Mouse (Mus musculus): ENCODE results near the gene Pde7b.

Gene Pde7b

GRCm38 (mm10) chr10:20722651-20723520, 2.0 kb downstream of the Pde7b start:
- DNase-seq (ENCODE audit: low spot score in 2 of 2) = peak; percentile 39 to 48

DNA sequence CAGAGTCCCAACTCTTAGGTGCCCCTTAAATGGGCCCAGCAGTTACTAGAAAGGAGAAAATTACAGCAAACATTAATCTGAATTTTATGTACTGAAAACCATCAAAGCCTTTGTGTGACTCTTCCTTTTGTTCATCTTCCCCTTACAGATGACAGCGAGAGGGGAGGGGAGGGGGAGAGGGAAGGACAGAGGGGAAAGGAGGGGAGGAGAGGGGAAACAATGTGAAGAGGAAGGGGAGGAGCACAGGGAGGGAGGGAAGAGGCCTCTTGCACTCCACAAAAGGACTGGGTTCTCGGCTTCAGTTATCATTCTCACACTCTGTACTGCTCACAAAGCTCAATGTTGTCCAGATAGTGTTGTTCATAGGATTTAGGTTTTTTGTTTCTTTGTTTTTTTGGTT, 5.7 kb downstream of the Pde7b start:
- no peak for DNase-seq (ENCODE audit: low spot score in 2 of 2)

GRCm38 (mm10) chr10:20700633-20701032, 24.2 kb downstream of the Pde7b start:
- no peak for DNase-seq (ENCODE audit: low spot score in 2 of 2)

DNA sequence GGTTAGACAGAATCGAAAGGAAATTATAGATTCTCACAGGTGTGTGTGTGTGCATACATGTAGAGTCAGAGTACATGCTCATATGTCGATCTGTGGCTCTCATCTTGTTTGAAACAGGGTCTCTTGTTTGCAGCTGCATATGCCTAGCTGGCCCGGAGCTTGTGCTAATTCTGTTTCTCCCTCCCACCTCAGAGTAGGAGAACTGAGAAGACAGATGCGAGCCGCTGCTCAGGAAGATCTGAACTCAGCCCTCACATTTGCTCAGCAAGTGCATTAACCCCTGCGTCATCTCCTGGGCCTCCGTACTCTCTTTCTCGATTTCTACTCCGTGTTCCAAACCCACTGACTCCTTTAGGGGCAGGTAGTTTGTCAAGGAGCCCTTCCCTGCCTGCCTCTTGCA, 25.0 kb downstream of the Pde7b start:
- DNase-seq (ENCODE audit: low spot score in 2 of 2) = no peak

- no peak for DNase-seq (ENCODE audit: low spot score in 2 of 2)
Observed at GRCm38 (mm10) chr10:20695637-20696036, 29.2 kb downstream of the Pde7b start.

- DNase-seq (ENCODE audit: low spot score in 2 of 2) = no peak
Observed at GRCm38 (mm10) chr10:20690002-20690401, 34.9 kb downstream of the Pde7b start.

DNA sequence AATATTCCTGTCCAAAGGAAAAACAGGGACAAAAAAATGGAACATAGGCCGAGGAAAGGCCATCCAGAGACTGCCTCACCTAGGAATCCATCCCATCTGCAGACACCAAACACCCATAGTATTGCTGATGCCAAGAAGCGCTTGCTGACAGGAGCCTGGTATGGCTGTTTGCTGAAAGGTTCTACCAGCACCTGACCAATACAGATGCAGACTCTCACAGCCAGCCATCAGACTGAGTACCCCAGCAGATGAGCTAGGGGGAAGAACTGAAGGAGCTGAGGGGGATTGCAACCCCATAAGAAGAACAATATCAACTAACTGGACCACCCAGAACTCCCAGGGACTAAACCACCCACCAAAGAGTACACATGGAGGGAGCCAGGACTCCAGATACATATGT, 40.7 kb downstream of the Pde7b start:
- DNase-seq (ENCODE audit: low spot score in 2 of 2) = no peak

GRCm38 (mm10) chr10:20680986-20681385, 43.9 kb downstream of the Pde7b start:
- DNase-seq (ENCODE audit: low spot score in 2 of 2) = no peak

DNA sequence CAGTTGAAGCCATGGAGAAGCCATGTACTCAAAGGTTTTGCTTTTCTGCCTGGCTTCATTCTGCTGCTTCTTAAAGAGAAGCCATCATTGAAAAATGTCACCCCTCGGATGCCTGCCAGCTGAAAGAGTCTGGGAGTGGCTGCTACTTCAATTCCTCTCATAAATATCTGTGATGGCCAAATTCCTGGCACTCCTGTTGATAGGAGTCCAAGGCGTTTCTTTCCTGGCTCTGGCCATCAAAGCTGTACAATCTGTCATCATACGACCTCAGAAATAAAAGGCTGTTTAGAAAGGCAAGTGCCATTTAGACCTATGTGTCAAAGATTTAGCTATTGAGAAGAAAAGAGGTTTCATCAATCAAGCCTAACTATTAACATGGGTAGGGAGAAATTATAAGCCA, 49.6 kb downstream of the Pde7b start:
- DNase-seq (ENCODE audit: low spot score in 2 of 2) = no peak

DNA sequence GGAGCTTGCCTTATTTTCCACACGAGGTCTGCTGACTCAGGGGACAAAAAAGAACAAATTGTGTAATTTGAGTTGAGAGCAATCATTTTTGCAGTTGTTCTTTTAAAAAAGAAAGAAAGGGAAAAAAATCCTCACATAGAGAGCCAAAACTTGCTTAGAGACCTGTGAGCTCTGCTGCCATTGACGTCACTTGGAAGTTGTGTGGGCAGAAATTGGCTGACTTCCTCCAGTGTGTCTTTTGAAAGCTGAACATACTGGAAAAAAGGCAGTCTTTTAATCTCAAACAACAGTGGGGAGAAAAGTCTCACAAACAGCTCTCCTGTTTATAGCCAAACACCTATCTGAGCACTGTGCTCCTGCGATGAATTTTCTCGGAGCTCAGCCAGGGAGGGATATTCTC, 51.1 kb downstream of the Pde7b start:
- peak; percentile 89 to 90 for DNase-seq (ENCODE audit: low spot score in 2 of 2)

- no peak for DNase-seq (ENCODE audit: low spot score in 2 of 2)
Observed at GRCm38 (mm10) chr10:20672591-20672990, 52.3 kb downstream of the Pde7b start.

GRCm38 (mm10) chr10:20671621-20672020, 53.3 kb downstream of the Pde7b start:
- DNase-seq (ENCODE audit: low spot score in 2 of 2) = no peak

DNA sequence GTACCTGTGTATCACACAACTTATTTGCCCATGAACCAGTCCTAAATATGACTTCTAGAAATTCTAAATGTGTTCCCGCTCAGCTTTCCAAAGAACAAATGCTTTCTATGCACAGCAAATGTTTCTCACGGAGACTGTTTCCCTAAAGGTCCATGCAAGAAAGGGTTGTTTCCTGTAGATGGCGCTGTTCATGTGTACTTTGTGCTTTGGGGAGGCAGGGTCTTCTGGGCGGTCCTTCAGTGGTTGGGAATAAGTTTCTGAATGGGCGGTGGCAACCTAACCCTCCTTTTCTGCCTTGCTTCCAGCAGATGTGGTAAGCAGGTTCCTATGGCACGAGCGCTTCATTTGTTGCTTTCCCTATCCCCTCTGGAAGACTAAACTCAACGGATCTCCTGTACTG, 54.3 kb downstream of the Pde7b start:
- no peak for DNase-seq (ENCODE audit: low spot score in 2 of 2)

GRCm38 (mm10) chr10:20669467-20669866, 55.4 kb downstream of the Pde7b start:
- no peak for DNase-seq (ENCODE audit: low spot score in 2 of 2)

DNA sequence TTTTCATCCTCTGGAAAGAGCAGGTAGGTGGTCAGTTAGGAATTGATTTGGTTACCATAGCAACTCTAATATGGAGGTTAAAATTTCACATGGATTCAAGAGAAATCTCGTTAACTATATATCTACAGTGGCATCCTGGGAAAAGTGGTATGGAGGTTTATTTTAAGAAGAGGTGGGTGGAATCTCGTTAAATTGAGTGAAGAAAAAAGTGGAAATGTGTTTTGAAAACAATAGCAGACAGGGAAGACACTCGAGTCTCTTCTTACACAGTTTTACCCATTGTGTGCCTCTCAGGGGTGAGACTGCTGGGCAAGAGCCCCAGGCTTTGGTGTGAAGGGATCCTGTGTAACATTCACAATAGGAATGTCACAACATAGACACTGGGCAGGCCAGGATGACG, 56.3 kb downstream of the Pde7b start:
- no peak for DNase-seq (ENCODE audit: low spot score in 2 of 2)

- no peak for DNase-seq (ENCODE audit: low spot score in 2 of 2)
Observed at GRCm38 (mm10) chr10:20666655-20667054, 58.2 kb downstream of the Pde7b start.

DNA sequence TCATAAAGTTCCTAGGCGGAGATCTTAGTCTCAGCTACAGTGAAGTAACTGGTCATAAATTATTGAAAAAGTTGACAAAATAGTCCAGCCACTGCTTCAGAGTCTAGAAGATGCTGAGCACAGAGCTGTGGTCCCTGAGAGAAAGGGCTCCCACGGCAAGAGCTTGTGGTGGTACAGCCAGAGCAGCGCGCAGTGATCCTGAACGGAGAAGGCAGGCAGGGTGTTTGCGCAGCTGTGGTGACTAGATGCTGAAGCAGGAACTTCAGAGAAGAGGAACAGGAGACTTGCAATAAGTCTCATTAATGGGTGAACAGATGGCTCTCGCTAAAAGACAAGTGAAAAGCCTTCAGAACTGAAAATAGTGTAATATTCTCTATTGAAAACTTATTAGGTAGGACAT, 61.9 kb downstream of the Pde7b start:
- no peak for DNase-seq (ENCODE audit: low spot score in 2 of 2)

GRCm38 (mm10) chr10:20661684-20662083, 63.2 kb downstream of the Pde7b start:
- DNase-seq (ENCODE audit: low spot score in 2 of 2) = no peak

DNA sequence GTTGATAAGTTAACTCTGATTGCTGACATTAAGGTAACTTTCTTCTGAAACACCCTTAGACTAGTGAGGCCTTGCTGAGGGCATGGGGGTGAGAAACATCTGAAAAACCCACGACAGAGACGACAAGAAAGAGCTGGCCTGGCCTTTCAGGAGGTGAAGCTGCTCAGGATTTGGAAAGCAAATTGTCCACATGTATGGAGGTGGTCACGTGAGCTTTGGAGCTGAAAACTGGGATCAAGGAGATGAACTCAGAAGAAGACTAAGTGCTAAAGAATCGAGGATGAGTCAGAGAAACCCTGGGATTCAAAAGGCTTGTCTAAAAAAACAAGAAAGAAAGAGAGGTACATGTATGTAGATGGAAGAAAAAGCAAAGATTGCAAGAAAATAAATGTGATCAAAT, 65.2 kb downstream of the Pde7b start:
- DNase-seq (ENCODE audit: low spot score in 2 of 2) = no peak

DNA sequence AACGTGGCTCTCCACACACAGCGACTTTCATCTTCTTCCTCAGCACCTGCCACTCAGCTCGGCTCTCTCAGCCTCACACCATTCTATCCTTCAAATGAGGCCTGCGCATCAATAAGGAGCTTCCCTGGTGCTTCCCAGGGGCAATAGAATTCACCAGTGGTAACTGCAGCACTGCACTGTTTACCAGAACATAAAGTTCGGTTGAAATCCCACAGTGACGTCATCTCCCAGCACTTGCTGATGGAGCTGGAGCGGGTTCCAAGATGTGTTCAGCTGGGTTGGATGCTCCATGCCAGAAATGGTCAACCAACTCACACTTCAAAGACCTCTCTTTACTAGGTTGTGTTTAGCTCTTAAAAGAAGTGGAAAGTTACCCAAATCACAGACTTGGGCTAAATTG, 65.6 kb downstream of the Pde7b start:
- peak in 1 of 2 experiments; percentile 22 for DNase-seq (ENCODE audit: low spot score in 2 of 2)

GRCm38 (mm10) chr10:20658716-20659115, 66.2 kb downstream of the Pde7b start:
- no peak for DNase-seq (ENCODE audit: low spot score in 2 of 2)

DNA sequence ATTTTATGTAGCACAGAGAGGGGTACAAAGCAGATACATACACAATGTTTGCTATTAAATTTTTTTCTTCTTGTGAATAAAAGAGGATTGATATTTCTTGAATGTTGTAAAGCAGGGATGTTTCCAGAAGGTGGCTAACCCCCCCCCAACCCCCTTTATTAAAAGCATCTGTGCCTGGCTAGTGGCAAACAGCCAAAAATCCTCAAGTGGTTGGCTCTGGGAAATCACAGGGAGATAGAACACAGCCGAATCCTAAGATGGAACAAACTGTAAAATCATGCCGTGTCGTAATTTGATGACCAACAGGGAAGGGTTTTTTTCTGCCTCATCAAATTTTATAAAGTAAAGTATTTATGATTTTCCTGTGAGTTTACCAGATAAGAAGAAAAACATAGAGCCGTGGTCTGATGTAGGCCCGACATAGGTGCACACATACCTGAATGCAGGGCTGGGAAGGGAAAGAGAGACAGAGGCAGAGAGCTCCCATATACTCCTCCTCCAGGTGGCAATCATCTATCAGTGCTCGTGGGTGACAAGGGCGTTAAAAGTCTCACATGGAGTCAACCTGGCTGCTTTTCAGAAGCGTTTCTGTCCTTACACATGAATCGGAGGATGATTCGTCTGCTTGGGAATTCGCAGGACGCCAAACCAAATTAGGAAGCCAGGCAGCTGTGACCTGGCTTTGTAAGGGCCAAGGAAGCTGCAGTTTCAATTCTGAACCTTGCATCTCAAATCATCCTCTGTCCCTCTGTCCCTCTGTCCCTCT, 67.4 kb downstream of the Pde7b start:
- DNase-seq (ENCODE audit: low spot score in 2 of 2) = no peak

- DNase-seq (ENCODE audit: low spot score in 2 of 2) = no peak
Observed at GRCm38 (mm10) chr10:20654590-20654989, 70.3 kb downstream of the Pde7b start.
